Mouse (Mus musculus): ENCODE measurements at regions not wholly inside any gene's neighbourhood (a gene's known extent, or its start where the extent isn't known, plus 50 kb on each side); places are given as distances from the start of the nearest gene placed in this dataset.

GRCm38 (mm10) chr15:67048621-67049020, 547.9 kb upstream of the Lrrc6 start:
- no peaks in the 10 kb centered on the region for H3K9me3 ChIP-seq (ENCODE audit: low read length)
- ATAC-seq (ENCODE audit: low FRiP score, low TSS enrichment): no peak
- no peak overlapping the region for H3K4me2 ChIP-seq (replicated peaks; ENCODE audit: low read depth, low read length)
- H3K36me3 ChIP-seq (ENCODE audit: insufficient read depth, low read length): no peaks in the 10 kb centered on the region
- no peaks in the 10 kb centered on the region for H3K27me3 ChIP-seq (ENCODE audit: insufficient read depth, low read length)
- no peak overlapping the region for H3K9ac ChIP-seq (replicated peaks; ENCODE audit: low read length)
- H3K27ac ChIP-seq (ENCODE audit: low read length): no peak overlapping the region
- no peak overlapping the region for H3K4me3 ChIP-seq (ENCODE audit: low read length)
- WGBS: 90% methylated on average over 4 of the region's 4 CpGs
- H3K4me1 ChIP-seq (ENCODE audit: insufficient read depth, low read length): peaks cover 11% of the 10 kb centered on the region

- no peak for ATAC-seq (ENCODE audit: low FRiP score, low TSS enrichment)
- Histone ChIP-seq H3K27me3 (ENCODE audit: insufficient read depth, low read length) (no peaks in the 10 kb centered on the region), H3K9ac (replicated peaks; ENCODE audit: low read length) (no peak overlapping the region), H3K4me3 (ENCODE audit: low read length) (no peak overlapping the region), H3K9me3 (ENCODE audit: low read length) (no peaks in the 10 kb centered on the region), H3K36me3 (ENCODE audit: insufficient read depth, low read length) (no peaks in the 10 kb centered on the region), H3K27ac (ENCODE audit: low read length) (no peak overlapping the region), H3K4me2 (replicated peaks; ENCODE audit: low read depth, low read length) (no peak overlapping the region), H3K4me1 (ENCODE audit: insufficient read depth, low read length) (peaks cover 11% of the 10 kb centered on the region)
- 93% methylated on average over 5 of the region's 5 CpGs for WGBS
Observed at GRCm38 (mm10) chr15:67048148-67048547, 547.4 kb upstream of the Lrrc6 start.

DNA sequence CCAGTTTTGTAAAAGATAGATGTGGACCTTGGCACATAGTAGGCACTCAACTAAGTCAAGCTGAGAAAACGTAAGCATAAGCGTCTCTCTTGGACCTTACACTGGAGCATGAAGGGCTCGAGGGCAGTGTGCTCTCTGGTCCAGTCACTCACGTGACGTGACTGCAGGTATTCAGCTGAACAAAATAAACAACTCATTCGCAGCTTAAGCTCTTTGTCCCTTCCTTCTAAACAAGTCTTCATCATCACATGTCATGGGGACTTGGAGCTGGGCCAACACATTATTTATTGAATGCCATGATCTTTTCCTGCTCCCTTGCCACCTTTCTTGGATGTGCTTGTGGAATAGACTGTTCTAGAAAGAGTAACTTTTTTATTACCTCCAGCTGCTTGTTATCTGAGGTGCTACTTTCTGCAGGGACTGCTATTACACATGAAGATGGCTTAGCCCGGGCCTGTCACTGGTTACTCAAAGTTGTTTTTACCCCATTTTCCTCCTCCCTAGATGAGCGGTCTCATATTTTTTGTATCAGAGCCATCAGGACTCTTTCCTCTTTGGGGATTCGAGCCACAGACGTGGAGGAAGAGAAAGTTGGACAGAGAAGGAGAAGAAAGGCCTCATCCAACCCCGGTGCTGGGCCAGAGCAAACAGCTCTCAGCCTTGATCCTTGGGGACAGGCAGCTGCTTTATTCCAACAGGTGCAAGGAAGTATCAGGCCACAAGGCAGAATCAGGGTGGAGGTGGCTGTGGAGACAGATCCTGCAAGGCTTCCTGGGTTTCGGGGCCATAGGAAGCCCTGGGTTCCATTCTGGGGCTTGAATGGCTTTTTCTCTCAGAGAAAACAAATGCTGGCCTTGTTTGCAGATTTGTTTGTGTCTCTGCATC, 545.5 kb upstream of the Lrrc6 start:
- Histone ChIP-seq H3K36me3 (ENCODE audit: insufficient read depth, low read length) (no peaks in the 10 kb centered on the region), H3K4me2 (replicated peaks; ENCODE audit: low read depth, low read length) (no peak overlapping the region), H3K27me3 (ENCODE audit: insufficient read depth, low read length) (no peaks in the 10 kb centered on the region), H3K9ac (replicated peaks; ENCODE audit: low read length) (no peak overlapping the region), H3K9me3 (ENCODE audit: low read length) (no peaks in the 10 kb centered on the region), H3K27ac (ENCODE audit: low read length) (no peak overlapping the region), H3K4me3 (ENCODE audit: low read length) (no peak overlapping the region), H3K4me1 (ENCODE audit: insufficient read depth, low read length) (peaks cover 11% of the 10 kb centered on the region)
- WGBS: 54% methylated on average over 12 of the region's 12 CpGs
- no peak for ATAC-seq (ENCODE audit: low FRiP score, low TSS enrichment)

DNA sequence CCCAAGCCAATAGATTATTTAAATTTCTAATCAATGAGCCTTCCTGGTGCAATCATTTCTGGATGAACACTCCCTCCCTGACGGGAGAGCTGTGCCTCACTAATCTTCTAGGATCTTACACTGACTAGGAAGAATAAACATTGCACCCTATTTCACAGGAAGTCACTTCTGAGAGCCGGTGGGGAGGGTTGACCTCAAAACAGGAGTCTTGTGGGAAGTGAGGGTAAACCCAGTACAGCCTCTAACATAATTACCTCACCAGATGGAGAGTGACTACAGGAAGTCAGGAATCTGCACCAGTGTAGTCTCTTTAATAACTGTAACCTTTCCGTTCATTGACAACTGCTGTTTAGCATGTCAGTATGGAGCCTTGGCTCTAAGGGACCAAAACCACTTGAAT, 544.6 kb upstream of the Lrrc6 start:
- ATAC-seq (ENCODE audit: low FRiP score, low TSS enrichment): 0 out of 2 replicates have a peak, but pooled peaks have one; percentile 21
- WGBS: 16% methylated on average over 3 of the region's 3 CpGs
- peaks cover 13% of the 10 kb centered on the region for H3K4me1 ChIP-seq (ENCODE audit: insufficient read depth, low read length)
- no peak overlapping the region for H3K4me2 ChIP-seq (replicated peaks; ENCODE audit: low read depth, low read length)
- no peaks in the 10 kb centered on the region for H3K27me3 ChIP-seq (ENCODE audit: insufficient read depth, low read length)
- no peaks in the 10 kb centered on the region for H3K36me3 ChIP-seq (ENCODE audit: insufficient read depth, low read length)
- H3K9me3 ChIP-seq (ENCODE audit: low read length): no peaks in the 10 kb centered on the region
- no peak overlapping the region for H3K4me3 ChIP-seq (ENCODE audit: low read length)
- peak overlapping the region; percentile 30; the same call in 1 of the 2 replicates for H3K27ac ChIP-seq (ENCODE audit: low read length)
- no peak overlapping the region for H3K9ac ChIP-seq (replicated peaks; ENCODE audit: low read length)

DNA sequence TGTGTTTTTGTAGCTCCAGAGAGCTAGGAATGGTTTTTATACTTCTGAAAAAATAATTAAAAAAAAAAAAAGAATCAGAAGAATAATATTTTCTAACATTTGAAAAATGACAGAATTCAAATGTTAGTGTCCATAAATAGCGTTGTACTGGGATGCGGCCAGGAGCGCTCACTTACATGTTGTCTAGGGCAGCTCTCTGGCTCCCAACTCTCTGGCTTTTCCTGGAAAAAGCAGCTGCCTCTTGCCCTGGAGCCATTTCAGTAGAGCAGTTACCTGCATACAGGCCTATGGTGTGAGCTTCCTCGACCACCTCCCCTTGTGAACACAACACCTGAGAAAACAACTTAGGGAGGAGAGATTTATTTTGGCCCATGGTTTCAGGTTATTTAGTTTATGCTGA, 544.1 kb upstream of the Lrrc6 start:
- Histone ChIP-seq H3K4me2 (replicated peaks; ENCODE audit: low read depth, low read length) (no peak overlapping the region), H3K36me3 (ENCODE audit: insufficient read depth, low read length) (no peaks in the 10 kb centered on the region), H3K9ac (replicated peaks; ENCODE audit: low read length) (no peak overlapping the region), H3K9me3 (ENCODE audit: low read length) (no peaks in the 10 kb centered on the region), H3K4me1 (ENCODE audit: insufficient read depth, low read length) (peaks cover 18% of the 10 kb centered on the region), H3K4me3 (ENCODE audit: low read length) (no peak overlapping the region), H3K27ac (ENCODE audit: low read length) (no peak overlapping the region), H3K27me3 (ENCODE audit: insufficient read depth, low read length) (no peaks in the 10 kb centered on the region)
- no peak for ATAC-seq (ENCODE audit: low FRiP score, low TSS enrichment)
- WGBS: 70% methylated on average over 4 of the region's 4 CpGs

- 91% methylated on average over 2 of the region's 2 CpGs for WGBS
- Histone ChIP-seq H3K27me3 (ENCODE audit: insufficient read depth, low read length) (no peaks in the 10 kb centered on the region), H3K27ac (ENCODE audit: low read length) (no peak overlapping the region), H3K4me3 (ENCODE audit: low read length) (no peak overlapping the region), H3K4me1 (ENCODE audit: insufficient read depth, low read length) (peaks cover 24% of the 10 kb centered on the region), H3K9me3 (ENCODE audit: low read length) (no peaks in the 10 kb centered on the region), H3K36me3 (ENCODE audit: insufficient read depth, low read length) (no peaks in the 10 kb centered on the region), H3K9ac (replicated peaks; ENCODE audit: low read length) (no peak overlapping the region), H3K4me2 (replicated peaks; ENCODE audit: low read depth, low read length) (no peak overlapping the region)
- no peak for ATAC-seq (ENCODE audit: low FRiP score, low TSS enrichment)
Observed at GRCm38 (mm10) chr15:67042131-67042530, 541.4 kb upstream of the Lrrc6 start.

DNA sequence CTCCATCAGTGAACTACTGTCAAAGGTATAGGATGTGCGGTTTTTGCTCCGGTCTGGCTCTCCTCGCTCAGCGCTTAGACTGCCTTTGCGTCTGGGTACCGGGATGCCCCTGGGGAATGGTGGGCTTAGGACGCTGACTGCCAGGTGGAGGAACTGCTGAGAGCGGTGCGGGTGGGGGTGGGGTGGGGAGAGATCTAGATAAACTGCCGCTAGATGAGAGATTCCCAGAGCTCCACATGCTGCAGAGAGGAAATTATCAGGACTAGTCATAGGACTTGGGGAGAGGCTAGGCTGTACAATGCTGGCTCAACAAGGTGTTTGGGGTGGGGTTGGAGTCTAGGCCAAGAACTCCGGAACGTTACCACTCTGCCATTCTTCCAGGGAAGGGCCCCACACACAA, 539.5 kb upstream of the Lrrc6 start:
- H3K9me3 ChIP-seq (ENCODE audit: low read length): no peaks in the 10 kb centered on the region
- peaks cover 18% of the 10 kb centered on the region for H3K4me1 ChIP-seq (ENCODE audit: insufficient read depth, low read length)
- H3K9ac ChIP-seq (replicated peaks; ENCODE audit: low read length): peak overlapping the region; percentile 67
- no peaks in the 10 kb centered on the region for H3K36me3 ChIP-seq (ENCODE audit: insufficient read depth, low read length)
- H3K4me2 ChIP-seq (replicated peaks; ENCODE audit: low read depth, low read length): peak overlapping the region; percentile 80
- no peak for ATAC-seq (ENCODE audit: low FRiP score, low TSS enrichment)
- H3K27me3 ChIP-seq (ENCODE audit: insufficient read depth, low read length): no peaks in the 10 kb centered on the region
- peak overlapping the region; percentile 67; the same call in 1 of the 2 replicates for H3K27ac ChIP-seq (ENCODE audit: low read length)
- H3K4me3 ChIP-seq (ENCODE audit: low read length): peak overlapping the region; percentile 45
- 54% methylated on average over 12 of the region's 12 CpGs for WGBS

DNA sequence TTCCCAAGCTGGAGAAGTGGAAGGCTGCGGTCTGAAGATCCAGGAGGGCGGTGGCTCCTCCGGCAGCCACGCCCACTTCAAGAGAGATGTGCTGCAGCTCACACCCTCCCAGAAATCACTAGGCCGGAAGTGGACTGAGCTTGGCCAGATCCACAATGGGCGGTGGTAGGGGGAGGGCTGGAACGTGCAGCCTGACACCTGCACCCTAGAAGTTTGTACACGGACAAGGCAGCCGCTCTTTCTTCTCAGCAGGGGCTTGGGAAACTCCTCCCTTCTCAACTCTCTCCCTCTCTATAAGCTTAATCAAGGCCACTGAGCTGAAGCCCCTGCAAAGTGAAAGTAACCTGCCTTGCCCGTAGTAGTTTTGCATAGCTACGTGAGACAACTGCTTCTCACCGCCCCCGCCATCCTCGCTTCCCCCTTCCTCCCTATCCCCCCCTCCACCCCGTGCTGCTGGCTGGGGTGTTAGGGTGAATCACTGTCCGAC, 538.8 kb upstream of the Lrrc6 start:
- peak overlapping the region; percentile 67 for H3K27ac ChIP-seq (ENCODE audit: low read length)

GRCm38 (mm10) chr15:67037647-67038046, 536.9 kb upstream of the Lrrc6 start:
- H3K4me2 ChIP-seq (replicated peaks; ENCODE audit: low read depth, low read length): no peak overlapping the region
- no peak overlapping the region for H3K9ac ChIP-seq (replicated peaks; ENCODE audit: low read length)
- H3K27ac ChIP-seq (ENCODE audit: low read length): no peak overlapping the region
- no peaks in the 10 kb centered on the region for H3K27me3 ChIP-seq (ENCODE audit: insufficient read depth, low read length)
- no peak overlapping the region for H3K4me3 ChIP-seq (ENCODE audit: low read length)
- no peaks in the 10 kb centered on the region for H3K9me3 ChIP-seq (ENCODE audit: low read length)
- H3K36me3 ChIP-seq (ENCODE audit: insufficient read depth, low read length): no peaks in the 10 kb centered on the region
- peaks cover 13% of the 10 kb centered on the region for H3K4me1 ChIP-seq (ENCODE audit: insufficient read depth, low read length)
- ATAC-seq (ENCODE audit: low FRiP score, low TSS enrichment): no peak
- WGBS: 74% methylated on average over 4 of the region's 4 CpGs

More for the DNA sequence above, 538.8 kb upstream of the Lrrc6 start:
- peak; percentile 95 for ATAC-seq (ENCODE audit: low FRiP score, low TSS enrichment)
- under 1% methylated on average over 16 of the region's 16 CpGs for WGBS
- H3K36me3 ChIP-seq (ENCODE audit: insufficient read depth, low read length): no peaks in the 10 kb centered on the region
- H3K4me2 ChIP-seq (replicated peaks; ENCODE audit: low read depth, low read length): peak overlapping the region; percentile 80
- H3K27me3 ChIP-seq (ENCODE audit: insufficient read depth, low read length): no peaks in the 10 kb centered on the region
- H3K4me3 ChIP-seq (ENCODE audit: low read length): peak overlapping the region; percentile 45
- H3K4me1 ChIP-seq (ENCODE audit: insufficient read depth, low read length): peaks cover 13% of the 10 kb centered on the region
- peak overlapping the region; percentile 67 for H3K9ac ChIP-seq (replicated peaks; ENCODE audit: low read length)
- no peaks in the 10 kb centered on the region for H3K9me3 ChIP-seq (ENCODE audit: low read length)

DNA sequence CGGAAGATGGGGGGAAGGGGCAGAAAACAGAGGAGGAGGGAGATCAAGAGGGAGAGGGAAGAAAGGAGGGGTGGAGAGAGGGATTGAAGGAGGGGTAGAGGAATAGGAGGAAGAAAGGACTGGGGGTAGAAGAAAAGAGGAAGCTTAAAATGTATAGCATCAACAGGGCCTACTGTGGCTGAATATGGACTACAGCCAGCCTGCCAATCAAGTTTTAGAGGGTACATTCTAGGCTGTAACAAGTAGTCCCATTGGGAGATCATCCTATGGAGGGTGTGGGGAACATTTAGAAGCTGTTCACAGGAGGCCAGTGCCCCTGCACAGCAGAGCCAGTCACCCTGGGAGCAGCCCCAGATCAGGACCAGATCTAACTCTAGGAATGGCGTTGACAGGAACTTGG, 535.6 kb upstream of the Lrrc6 start:
- Histone ChIP-seq H3K4me2 (replicated peaks; ENCODE audit: low read depth, low read length) (no peak overlapping the region), H3K9ac (replicated peaks; ENCODE audit: low read length) (no peak overlapping the region), H3K27ac (ENCODE audit: low read length) (no peak overlapping the region), H3K4me1 (ENCODE audit: insufficient read depth, low read length) (peaks cover 13% of the 10 kb centered on the region), H3K27me3 (ENCODE audit: insufficient read depth, low read length) (no peaks in the 10 kb centered on the region), H3K9me3 (ENCODE audit: low read length) (no peaks in the 10 kb centered on the region), H3K36me3 (ENCODE audit: insufficient read depth, low read length) (no peaks in the 10 kb centered on the region), H3K4me3 (ENCODE audit: low read length) (no peak overlapping the region)
- ATAC-seq (ENCODE audit: low FRiP score, low TSS enrichment): no peak
- WGBS: 49% methylated on average over 2 of the region's 2 CpGs

Measured in kidney, embryonic 16.5 days (tissue).